Mouse (Mus musculus) brain, adult 2 months (tissue): ENCODE measurements at regions not wholly inside any gene's neighbourhood (a gene's known extent, or its start where the extent isn't known, plus 50 kb on each side); places are given as distances from the start of the nearest gene placed in this dataset.
A peak's percentile ranks its signal among the peaks of the same experiment; 100 is the strongest.

Experiments used
- DNase-seq: peaks from one replicate; pipeline ENCODE4 v3.0.0; 2011; ENCODE audit warnings: low read depth, low spot score

DNA sequence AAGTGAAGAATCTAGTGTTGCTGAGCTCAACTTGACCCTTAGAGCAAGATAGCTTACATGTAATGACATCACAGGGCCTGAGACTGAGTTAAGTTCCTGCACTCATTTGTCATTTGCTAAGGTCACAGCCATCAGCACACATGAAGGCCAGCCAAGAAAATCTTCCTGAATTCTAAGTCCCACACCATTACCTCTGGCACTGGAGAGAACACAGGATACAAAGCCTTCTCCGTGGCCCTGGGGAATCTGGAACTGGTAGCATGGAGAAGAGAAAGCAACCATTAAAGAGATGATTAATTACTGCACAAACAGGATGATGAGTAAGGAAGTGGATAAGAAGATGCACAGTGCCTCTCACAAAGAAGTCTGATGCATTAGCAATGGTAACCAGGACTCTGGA lies 232.0 kb downstream of the Wdr72 start:
- no peak for DNase-seq

GRCm38 (mm10) chr9:74345027-74345426 lies 234.9 kb downstream of the Wdr72 start:
- no peak for DNase-seq

DNA sequence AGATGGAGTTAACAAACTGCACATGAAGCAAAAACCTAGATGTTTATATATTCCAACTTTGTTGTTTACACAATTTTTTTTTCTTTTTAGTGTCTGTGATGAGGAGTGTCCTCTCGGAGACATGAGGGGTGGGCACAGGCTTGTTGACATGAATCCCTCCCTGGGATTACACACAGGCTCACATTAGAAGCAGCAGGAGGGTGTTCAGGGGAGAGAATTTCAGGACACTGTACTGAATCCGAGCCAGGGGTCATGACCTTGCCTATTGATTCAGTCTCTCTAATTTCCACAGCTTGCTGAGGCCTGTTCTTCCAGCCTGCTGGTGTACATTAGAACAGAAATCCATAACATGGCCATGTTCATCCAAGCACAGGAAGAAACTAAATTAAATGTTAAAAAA lies 238.6 kb downstream of the Wdr72 start:
- no peak for DNase-seq

- peak; percentile 4 for DNase-seq
Measured at GRCm38 (mm10) chr9:74365930-74366438, 255.8 kb downstream of the Wdr72 start.

- DNase-seq, result peak; percentile 33
Measured at GRCm38 (mm10) chr9:74376191-74376590, 266.0 kb downstream of the Wdr72 start.

GRCm38 (mm10) chr9:74377204-74377603 lies 267.0 kb downstream of the Wdr72 start:
- DNase-seq, result no peak

DNA sequence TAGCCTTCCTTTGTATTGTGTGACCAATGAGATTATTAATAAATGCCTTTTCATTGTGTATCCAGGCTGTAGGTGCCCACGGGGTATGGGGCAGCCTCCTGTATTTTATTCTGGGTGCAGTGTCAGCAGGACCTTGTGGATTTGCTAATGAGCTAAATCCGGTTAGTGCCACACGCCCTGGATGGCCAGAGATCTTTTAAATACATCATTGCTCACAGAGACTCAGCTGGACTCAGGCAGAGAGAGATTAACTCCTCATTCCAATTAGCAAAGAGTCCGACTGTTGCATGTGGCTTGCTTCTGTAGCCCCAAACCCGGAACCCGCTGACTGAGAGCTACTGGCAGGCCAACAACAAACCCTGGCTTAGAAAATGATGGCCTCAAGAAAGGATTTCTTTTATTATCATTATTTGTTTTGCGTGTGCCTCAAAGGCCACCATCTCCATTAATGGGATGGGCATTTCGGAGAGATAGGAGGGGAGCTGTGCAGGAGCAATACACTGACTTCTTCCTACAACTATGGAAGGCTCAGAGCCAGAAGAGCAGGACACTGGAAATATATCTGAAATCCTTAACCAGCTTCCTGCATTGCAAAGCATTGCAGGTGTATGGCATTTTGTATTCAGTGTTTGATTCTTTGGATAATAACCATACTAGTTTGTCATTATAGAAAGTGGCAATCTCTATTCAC lies 274.2 kb downstream of the Wdr72 start:
- DNase-seq, result no peak

DNA sequence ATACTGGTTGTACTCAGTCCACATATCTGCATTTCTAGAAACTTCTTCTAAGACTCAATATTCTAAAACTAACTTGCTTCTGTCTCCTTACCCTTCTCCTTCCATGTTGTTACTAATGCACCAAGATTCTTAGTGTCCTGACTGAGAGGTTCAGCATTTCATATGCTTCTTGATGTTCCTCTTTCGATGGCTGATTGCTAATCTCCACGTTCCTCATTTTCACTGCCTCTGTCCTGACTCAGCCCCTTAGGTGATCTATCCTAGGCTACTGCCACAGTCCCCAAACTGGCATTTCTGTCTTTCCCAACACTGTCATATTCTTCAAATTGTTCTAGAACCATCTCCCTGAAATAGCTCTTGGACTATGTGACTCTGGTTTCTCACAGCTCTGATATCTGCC lies 315.4 kb downstream of the Wdr72 start:
- DNase-seq, result no peak

DNA sequence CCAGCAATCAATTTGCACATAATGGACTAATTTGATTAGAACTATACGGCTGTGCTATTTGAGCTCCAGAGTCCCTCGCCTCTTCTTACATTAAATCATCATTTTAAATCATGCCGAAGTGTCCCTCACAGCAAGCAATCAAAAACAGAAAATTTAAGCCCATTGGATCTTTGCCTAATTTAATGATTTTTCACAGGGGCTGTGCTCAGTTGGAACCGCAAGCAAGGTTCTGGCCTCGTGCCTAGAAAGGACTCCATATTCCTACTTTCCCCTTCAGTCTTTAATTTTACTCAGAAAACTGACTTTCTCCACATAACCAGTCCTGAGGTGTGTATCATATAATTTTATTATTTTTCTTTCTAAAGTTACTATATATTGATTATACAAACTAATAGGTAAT lies 339.8 kb downstream of the Wdr72 start:
- DNase-seq, result no peak

DNA sequence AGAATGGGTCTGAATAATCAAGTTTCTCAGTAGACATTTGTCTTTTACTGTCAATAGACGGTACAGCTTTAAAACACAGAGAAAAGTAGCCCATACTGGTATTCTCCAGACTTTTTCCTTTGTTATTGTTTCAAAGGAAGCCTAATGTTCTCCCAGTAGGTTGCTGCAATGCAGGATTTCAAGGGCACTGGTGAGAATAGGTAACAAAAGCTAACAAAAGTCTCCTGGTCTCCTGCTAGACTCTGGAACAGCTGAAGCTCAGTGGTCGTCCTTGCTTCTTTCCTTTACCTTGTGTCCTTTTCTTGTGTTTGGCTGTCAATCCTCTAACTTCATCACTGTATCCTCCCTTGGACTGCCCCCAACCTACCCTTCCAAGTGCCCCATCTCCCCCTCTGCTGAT lies 350.9 kb downstream of the Wdr72 start:
- no peak for DNase-seq

DNA sequence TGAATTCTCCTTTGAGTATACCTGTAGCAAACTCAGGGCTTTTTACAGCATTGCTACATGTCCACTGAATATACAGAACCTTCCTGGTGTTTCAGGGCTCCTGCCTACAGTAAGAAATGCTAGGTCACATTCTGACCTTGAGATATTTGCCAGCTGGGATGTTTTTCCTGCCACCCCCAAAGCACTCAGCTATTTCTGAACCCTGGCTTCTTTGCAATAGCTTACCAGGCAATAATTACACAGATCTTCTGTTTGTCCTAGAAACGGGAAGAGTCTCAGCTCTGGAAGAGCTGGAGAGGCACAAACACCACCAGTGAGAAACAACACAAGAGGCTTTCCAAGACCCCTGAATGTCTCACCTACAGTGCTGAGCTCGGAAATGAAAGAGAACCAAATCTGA lies 366.7 kb downstream of the Wdr72 start:
- peak; percentile 62 for DNase-seq

- DNase-seq, result no peak
Measured at GRCm38 (mm10) chr9:74479273-74479672, 369.1 kb downstream of the Wdr72 start.

- no peak for DNase-seq
Measured at GRCm38 (mm10) chr9:74513887-74514286, 347.8 kb upstream of the Onecut1 start.

DNA sequence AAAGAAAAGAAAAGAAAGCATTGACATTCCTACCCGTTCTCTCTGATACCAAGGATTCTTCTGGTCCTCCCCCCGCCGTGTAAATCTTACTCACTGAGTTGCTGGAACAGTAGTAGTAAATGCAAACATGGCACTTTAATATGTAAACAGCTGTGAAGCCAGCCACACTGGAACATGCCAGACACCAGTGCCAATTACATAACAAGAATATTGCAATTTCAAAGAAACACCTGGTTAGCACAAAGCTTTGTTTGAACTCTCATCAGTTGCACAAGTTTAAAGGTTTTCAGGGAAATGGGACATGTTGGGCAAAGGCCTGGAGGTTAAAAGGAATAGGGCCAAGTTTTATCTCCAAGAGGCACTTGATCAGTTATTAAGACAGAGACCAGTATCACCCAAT lies 333.2 kb upstream of the Onecut1 start:
- DNase-seq, result no peak

DNA sequence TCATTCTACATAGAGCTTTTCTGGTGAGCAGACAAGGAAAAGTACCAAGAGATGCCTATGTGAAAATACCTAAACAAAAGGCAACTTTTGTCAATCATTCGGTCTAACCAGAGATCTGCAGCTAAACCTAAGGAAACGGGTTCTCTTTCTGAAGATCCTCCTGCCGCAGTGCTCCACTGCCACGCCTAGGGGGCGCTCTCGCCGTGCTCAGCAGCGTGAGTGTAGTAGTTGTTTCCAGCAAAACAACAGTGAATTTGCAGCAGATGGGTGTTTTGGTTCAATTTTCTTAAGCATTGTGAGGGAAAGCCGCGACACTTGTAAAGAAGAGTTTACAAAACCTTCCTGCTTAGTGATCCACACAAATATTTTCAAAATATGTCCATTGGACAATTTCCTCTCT lies 331.4 kb upstream of the Onecut1 start:
- peak; percentile 75 for DNase-seq

- peak; percentile 4 for DNase-seq
Measured at GRCm38 (mm10) chr9:74530748-74531147, 331.0 kb upstream of the Onecut1 start.

GRCm38 (mm10) chr9:74531986-74532385 lies 329.7 kb upstream of the Onecut1 start:
- no peak for DNase-seq

- DNase-seq, result no peak
Measured at GRCm38 (mm10) chr9:74534976-74535375, 326.7 kb upstream of the Onecut1 start.

GRCm38 (mm10) chr9:74556116-74556515 lies 305.6 kb upstream of the Onecut1 start:
- DNase-seq, result peak; percentile 7

DNA sequence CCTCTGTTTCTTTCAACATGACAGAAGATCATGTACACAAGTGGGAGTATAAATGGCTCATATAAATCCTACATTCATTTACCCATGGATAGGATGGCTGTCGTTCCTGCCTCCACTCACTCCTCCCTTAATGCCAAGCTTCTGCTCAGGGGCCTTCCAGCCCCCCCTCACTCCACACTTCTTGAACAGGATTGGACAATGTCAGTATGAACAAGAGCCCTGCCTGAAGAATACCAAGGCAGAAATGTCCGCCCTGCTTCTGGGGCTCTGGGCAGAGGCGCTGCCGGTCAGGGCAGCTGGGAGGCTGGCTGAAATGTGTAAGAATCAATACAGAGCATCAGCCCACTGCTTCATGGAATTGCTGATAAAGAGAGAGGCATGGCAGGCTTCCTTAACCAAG lies 269.0 kb upstream of the Onecut1 start:
- DNase-seq, result no peak

- DNase-seq, result no peak
Measured at GRCm38 (mm10) chr9:74593970-74594369, 267.8 kb upstream of the Onecut1 start.

DNA sequence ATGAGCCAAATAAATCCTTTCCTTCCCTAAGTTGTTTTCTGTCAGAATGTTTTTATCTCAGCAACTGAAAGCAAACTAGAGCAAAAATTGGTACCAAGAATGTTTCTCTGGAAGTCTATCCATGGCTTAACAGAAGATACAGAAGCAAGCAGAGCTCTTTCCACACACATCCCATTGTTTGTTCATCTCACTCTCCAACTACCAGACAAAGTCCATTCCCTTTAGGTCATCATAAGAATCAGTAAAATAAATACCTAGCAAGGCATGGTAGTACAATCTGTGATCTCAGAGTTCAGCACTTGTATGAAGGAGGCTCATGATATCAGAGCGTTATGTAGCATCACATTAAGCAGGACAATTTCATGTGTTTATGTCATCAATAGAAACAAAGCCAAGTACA lies 257.3 kb upstream of the Onecut1 start:
- no peak for DNase-seq

DNA sequence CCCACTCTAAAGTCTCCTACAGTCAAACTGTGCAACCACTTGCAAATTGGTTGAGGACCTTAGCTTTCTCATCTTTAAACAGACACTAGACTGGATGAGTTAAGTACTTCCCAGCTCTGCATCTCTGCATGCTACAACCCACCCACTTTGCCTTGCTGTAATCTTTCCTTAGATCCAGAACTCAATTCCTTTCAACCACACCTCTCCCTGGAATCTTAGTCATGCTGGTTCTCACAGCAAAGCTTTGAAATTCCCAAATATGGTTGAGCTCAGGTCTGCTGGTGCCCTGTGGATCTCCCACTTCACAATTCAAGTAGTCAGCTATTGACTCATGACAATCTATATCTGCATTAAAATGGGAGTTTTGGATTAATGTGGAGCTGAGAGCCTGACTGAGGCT lies 239.8 kb upstream of the Onecut1 start:
- DNase-seq, result no peak

DNA sequence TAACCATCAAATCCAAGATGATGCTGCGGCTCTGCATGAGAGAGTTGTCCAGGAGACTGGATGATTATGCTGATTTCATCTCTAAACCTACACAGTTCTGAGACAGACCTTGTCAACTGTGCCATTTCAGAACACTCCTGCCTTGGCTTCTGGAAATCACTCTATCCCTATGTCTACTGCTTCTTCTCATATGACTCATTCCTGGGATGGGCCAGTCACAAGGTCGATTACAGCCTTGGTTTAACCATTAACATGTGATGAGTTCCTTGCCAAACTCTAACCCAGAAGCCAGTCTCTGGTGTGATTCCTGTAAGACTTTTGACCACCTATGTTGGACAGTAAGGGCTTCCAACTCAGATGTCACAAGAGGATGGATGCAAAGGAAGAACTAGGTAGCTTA lies 216.3 kb upstream of the Onecut1 start:
- no peak for DNase-seq
